Mouse (Mus musculus) thymus, postnatal 14 days (tissue): ENCODE measurements at regions not wholly inside any gene's neighbourhood (a gene's known extent, or its start where the extent isn't known, plus 50 kb on each side); places are given as distances from the start of the nearest gene placed in this dataset.
A peak's percentile ranks its signal among the peaks of the same experiment; 100 is the strongest.

Experiments
- DNase-seq: peaks from one replicate; pipeline ENCODE4 v3.0.0; 2021

DNA sequence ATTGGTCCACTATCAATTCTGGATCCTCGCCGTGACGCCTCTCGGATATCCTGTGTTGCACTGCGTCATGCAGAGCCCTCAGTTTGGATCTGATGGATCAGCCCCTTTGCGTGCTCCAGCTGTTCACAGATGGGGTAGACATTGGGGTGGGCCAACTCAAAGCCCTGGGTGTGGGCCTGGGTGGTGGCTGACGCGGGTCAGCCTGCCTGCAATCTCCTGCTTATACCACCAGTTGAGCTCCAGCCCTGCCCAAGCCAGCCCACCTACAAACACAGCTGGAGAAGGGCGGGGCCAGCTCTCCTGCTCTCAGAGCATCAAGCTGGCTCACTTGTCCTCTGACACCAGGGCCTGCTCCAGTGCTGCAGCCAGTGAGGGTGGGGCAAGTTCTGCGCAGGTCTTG is 73.1 kb downstream of the Rps15a start:
- no peak for DNase-seq

DNA sequence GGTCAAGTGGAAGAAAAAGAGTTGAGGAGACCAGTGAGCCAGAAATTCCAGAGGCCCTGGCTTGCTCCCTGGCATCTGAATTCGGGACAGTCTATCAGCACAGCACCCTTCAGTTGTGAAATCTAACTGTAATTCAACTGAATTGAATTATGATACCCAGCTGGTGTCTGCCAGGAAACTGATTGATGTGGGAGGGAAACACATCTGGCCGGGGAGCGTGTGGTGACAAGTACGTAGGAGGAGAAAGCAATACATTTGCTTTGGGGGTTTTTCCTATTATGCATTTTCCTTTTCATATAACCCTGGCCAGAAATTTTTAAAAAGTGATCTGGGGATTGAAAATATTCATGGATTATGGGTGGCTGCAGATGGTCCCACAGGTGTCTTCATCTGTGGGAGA is 76.1 kb downstream of the Rps15a start:
- DNase-seq, result peak; percentile 11

- DNase-seq, result no peak
These were observed 78.9 kb downstream of the Rps15a start for GRCm38 (mm10) chr7:118037062-118037461.

GRCm38 (mm10) chr7:118026106-118026526 is 89.9 kb downstream of the Rps15a start:
- DNase-seq, result no peak

DNA sequence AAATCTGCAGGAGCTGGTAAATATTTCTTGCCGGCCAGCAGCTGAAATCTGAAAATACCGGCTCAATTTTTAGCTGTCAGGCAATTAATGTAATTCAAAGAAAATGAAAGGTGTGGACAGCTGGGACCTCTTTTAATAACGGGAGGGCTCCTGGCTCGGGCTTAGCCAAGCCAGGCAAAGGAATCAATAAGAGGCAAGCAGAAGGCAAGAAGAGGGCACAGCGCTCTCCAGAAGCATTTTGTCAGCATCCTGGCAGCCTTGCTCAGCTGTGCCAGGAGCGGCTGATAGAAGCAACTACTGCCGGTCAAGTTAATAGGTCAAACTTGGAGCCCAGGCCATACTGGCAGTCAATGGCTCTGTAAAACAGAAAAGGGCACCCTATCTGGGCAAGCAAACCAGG is 111.4 kb downstream of the Rps15a start:
- no peak for DNase-seq

DNA sequence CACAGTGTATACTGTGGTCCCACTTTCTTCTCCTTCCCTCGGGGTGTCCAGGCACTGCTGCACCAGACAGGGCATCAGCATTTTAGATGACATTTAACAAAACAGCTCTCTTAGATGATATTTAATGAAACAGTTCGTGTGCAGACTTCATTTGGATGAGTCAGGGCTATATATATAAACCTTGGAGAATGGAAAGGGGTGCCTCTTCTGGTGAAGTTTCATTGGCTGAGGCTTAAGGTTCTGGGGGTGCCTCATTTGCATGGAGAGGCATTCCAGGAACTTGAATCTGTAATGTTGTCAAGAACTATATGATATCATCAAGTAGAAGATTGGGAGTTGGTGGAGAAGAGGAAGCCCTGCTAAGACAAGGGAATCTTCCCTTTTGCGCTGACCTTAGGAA is 114.1 kb downstream of the Rps15a start:
- no peak for DNase-seq

GRCm38 (mm10) chr7:118001121-118001520 is 114.9 kb downstream of the Rps15a start:
- peak; percentile 19 for DNase-seq

DNA sequence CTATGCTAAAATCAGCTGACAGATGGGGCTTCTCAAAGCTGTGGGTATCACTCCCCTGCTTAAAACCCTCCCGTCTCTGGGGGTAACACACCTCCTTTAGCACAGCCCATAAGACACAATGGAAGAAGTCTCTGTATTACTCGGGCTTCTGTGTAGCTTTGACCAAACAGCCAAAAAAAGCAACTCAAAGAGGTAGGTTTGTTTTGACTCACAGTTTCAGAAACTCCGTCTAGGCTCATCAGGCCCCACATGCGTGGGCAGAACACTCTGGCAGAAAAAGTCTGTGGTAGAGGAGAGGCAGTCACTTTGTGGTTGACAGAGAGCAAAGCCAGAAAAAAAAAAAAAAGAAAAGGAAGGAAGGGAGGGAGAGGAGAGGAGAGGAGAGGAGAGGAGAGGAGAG is 133.8 kb downstream of the Rps15a start:
- no peak for DNase-seq

DNA sequence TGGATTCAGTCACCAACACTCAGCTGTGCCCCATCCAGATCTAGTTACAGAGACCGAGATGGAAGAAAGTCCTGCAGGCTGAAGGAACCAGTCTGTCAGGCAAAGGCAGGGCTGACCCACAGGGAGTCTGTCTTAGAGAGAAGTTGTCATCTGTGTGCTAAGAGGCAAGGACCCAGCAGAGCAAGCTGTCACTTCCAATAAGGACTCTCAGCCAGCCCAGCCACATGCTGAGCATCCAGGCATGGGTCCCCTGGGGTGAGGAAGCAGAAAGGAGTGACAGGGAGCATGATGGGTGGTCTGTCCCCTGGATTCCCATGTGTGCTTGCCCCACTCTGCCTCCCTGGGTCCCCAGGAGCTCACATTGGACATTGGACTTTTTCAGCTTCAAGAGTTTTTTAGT is 144.8 kb downstream of the Rps15a start:
- DNase-seq, result no peak

GRCm38 (mm10) chr7:117943435-117943834 is 172.6 kb downstream of the Rps15a start:
- no peak for DNase-seq

DNA sequence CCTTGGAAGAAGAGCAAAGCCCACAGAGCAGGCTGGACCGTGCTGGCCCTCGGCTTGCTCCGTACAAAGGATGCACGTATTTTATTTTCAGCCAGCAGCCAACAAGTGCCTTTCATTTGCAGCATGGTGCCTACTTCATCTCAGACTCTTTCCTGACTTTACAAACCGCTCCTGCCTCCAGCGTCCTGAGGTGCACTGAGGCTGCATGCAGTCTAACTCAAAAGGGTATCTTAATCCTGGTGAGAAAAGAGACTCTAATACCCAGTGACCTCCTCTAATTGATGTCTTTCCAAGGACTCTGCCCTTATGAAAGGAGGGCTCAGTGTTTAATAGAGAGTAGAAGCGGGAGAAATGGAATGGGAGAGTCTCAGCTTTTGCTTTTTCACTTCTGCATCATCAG is 176.4 kb downstream of the Rps15a start:
- DNase-seq, result no peak

DNA sequence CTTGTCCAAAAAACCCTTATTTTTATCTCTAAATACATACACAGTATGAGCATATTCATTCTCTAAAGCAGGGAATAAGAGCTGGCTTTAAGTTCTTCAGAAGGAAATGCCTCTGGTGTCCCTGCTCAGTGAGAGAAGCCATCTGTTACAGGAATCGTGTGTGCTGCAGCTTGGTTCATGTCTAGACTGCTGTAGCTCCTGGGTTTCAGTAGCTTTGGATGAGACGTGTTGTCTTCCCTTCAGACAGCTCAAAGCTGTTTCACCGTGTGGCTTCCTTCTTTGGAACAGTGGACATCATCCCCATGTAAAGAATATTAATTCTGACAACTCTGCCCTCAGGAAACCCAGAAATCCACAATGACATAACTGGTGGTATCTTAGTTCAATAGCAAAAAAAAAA is 181.1 kb downstream of the Rps15a start:
- no peak for DNase-seq

DNA sequence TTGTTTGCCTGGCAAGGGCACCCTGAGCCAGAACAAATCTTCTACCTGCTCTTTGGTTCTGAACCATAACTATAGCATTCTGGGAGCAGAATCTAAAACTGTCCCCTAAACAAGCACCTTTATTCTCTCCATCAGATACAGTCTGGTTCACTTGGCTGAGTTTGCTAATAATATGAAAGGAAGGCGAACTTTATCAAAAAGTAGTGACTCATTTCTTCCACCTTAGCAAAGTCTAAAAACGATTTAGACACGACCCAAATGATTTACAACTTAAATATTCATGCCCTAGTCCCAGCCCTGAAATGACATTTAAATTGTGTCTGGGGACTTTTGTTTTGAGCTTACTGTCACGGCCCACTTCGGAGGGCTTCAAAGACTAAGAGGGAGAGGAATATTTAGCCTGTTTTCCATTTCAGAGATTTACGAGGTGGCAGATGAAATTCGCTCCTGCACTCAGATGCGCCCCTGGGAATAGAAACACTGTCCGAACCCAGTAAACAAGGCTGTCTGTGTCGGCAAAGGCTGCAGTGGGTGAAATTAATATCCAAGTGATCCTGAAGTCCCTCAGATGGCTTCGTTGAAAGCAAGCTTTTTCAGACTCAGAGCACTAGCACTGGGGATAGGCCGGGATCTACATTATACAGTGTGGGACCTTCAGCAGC is 184.6 kb downstream of the Rps15a start:
- no peak for DNase-seq

- DNase-seq, result no peak
These were observed 185.6 kb downstream of the Rps15a start for GRCm38 (mm10) chr7:117930392-117930791.

DNA sequence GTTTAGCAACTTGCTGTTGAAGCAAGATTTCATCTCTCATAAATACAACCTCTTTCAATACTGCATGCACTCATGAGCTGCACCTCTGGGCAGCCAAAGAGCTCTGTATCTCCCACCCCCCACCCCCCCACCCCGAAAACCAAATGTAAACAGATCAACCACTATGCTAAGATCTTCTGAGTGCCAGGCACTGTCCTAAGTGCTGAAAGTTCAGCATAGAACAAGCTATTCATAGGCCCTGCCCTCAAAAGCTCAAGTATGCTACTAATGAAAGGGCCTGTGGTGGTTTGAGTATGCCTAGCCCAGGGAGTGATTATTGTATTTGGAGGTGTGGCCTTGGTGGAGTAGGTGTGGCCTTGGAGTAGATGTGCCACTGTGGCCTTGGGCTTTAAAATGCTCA is 189.6 kb downstream of the Rps15a start:
- DNase-seq, result no peak

GRCm38 (mm10) chr7:117922270-117922669 is 193.7 kb downstream of the Rps15a start:
- DNase-seq, result no peak

GRCm38 (mm10) chr7:117918206-117918995 is 197.6 kb downstream of the Rps15a start:
- DNase-seq, result no peak

- DNase-seq, result no peak
These were observed 199.1 kb downstream of the Rps15a start for GRCm38 (mm10) chr7:117916915-117917314.

DNA sequence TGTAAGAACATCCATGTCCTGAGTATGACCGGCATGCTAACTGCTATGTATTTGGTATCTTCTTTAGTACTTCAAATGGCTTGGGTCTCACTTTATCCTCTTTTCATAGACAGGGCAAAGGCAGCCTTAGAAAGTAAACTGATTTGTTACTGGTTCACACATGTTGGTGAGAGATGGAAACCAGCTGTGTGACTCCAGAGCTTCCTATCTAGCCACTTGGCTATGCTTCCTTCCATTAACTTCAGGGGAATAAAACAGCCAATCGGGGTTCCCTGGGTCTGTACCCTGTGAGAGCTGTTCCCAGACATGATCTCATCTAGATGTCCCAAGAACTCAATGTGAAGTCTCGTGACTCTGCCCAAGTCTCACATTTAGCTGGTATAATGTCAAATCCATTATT is 203.5 kb downstream of the Rps15a start:
- DNase-seq, result no peak

GRCm38 (mm10) chr7:117911062-117911461 is 204.9 kb downstream of the Rps15a start:
- no peak for DNase-seq

GRCm38 (mm10) chr7:117896528-117896927 is 219.5 kb downstream of the Rps15a start:
- DNase-seq, result no peak

- no peak for DNase-seq
These were observed 228.7 kb downstream of the Rps15a start for GRCm38 (mm10) chr7:117887288-117887687.

- DNase-seq, result peak; percentile 68
These were observed 233.2 kb downstream of the Rps15a start for GRCm38 (mm10) chr7:117882803-117883202.

GRCm38 (mm10) chr7:117878903-117879302 is 237.1 kb downstream of the Rps15a start:
- no peak for DNase-seq

- DNase-seq, result no peak
These were observed 240.7 kb downstream of the Rps15a start for GRCm38 (mm10) chr7:117875241-117875640.
